Mouse (Mus musculus) spleen, postnatal 14 days (tissue): ENCODE results near the gene Ndufa13.
A peak's percentile ranks its signal among the peaks of the same experiment; 100 is the strongest.

Experiments
- DNase-seq, 2 experiments: peaks; one replicate each; pipeline ENCODE4 v3.0.0; 2021 to 2022; ENCODE audit warnings: low spot score in 2 of 2

The Ndufa13 gene

DNA sequence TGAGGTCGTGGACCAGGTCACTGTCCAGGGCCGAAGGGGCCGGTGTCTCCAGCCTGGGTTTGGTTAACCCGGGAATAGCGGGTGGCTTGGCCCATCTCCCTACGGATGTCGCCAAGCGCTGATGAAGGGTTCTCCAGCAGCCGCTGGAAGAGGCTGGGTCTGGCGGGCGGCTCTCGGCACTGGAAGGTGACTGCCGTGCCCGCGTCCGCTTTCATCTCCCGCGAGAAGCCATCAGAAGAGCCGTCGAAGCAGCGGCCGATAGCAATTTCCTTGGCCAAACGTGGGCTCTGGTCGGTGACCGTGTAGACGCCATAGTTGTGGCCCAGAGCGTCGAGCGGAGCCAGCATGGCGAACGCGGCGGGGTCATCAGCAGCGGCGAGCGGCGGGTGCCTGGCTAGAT lies 21.5 kb downstream of the Ndufa13 start:
- no peak for DNase-seq

DNA sequence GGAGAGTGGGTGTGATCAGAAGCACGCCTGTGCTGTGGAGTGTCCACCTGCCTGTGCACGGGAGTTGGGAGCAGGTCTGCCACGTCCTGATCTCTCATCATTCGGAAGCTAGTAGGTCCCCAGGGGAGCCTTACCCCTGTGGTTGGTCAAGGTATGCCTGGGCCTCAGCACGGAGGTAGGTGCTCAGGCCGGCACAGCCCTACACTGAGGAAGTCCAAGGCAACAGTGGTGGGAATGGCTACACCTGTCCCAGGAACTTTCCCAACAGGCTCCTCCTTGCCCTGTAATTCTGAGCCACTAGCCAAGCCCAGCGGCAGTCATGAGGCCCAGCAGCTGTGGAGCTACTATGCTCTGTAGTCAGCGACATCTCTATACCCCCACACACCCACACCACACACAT lies 22.7 kb downstream of the Ndufa13 start:
- DNase-seq: no peak

DNA sequence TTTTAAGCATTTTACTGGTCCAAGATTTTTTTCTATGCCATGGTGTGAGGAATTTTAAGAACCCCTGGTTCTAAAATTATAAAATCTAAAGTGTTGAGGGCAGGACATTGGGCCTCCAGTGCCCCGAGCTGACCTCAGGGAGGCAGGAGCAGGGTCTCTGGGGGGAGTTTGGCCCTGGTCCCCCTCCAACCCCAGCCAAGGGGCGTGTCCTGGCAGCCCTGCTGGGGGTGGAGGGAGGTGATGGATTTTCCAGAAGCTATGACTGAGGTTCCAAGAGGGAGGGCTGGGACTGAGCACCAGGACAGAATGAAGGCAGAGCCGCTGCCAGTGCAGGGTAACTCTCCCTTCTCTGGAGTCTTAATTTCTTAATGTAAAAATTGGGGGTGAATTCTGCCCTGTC lies 24.4 kb downstream of the Ndufa13 start:
- no peak for DNase-seq

DNA sequence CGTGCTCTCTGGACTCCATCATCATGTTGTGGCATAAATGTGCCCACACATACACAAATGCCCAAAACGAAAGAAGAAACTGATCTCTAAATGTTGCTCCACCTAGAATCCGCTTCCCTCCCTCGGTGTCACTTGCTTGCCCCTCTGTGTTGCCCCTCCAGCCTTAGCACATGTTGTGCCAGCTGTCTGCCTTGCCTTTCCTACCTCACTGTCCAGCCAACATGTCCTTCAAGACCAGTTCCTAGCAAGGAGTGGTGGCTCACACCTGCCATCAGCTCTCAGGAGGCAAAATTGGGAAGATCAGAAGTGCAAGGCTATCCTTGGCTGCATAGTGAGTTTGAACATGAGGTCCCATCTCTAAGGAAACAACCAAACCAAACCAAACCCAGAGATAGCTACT lies 25.0 kb downstream of the Ndufa13 start:
- no peak for DNase-seq

DNA sequence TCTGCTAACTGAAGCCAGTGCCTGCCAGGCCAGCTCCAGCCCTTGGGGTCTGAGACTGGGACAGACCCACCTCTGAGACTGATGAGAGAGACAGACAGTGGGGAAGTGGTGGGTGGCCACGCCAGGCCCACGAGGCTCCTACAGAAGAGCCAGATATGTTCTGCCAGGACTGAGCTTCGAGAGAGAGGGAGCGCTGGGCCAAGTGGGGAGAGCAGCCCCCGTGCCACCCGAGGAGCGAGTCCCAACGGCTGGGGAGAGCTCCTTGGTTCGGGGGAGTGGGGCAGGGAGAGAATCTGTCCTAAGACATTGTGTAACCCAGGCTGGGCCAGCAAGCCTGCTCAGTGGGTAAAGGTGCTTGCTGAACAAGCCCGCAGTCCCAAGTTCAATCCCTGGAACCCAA lies 25.4 kb downstream of the Ndufa13 start:
- DNase-seq: no peak

DNA sequence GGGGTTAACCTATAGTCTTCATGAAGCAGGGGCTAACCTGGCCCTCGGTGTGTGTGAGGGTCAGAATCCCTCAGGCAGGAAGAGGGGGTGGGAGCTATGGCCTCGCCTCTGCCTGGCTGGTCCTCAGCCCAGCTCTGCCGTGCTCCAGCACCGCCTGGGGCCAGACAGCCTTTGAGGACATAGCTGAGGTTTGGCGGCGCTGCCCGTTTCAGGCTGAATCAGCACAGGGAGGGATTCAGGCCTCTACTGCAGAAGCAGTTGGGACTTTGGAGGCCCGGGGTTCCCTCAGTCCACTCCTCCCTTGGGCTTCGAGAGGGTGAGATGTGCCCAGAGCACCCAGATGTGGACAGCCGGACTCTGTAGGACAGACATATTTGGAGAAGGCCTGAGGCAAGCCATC lies 26.3 kb downstream of the Ndufa13 start:
- DNase-seq: no peak

DNA sequence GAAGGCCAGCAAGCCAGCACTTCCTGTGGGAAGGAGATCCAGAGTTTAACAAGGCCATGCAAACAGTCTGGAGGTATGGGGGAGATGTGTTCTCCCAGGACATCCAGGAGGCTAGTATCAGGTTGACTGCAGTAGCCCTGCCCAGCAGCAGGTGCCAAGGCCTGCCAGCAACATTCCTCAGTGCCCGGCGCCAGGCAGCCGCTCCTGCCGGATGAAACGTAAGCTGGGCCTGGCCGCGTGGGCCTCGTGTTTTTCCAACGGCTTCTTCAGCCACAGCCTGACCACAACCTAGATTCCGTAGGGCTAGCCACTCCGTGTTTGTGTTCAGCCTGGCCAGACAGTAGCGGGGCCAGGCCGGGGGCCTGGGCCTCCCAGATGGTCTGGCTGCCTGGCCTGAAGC lies 27.7 kb downstream of the Ndufa13 start:
- no peak for DNase-seq

DNA sequence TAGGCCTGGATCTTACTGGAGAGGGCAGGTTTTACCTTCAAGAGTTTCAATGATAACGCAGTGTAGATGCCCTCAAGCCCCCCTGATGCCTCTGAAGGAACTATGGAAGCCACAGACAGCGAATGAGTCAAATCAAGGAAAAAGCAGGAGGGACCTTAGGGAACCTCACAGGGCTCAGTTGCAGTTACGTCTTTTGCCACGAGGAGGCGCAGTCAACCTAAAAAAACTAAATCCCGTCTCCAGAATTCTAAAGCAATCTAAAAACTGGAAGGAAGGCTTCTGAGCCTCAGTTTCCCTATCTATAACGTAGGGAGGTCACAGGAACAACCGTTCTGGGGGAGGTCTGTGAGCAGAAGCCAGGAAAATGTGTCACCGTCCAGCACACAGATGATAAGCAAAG lies 28.2 kb downstream of the Ndufa13 start:
- peak in 1 of 2 experiments; percentile 50 for DNase-seq

DNA sequence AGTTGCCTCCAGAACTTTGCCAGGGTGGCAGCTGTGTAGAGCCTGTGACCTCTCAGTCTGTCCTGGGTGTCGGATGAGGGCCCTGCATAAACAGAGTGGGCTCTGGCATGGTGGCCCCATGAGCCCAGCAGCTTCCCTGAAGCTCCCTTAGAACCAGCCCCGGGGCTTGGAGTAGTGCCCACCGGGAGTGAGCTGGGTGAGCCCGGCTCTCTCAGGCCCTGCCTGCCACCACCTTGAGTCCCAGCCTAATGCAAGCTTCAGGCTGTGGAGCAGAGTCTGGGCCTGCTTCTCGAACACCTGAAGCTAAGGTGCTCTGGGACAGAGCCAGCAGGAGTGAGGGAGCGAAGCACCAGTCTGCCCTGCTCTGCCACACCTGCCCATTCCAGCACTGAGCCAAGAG lies 31.5 kb downstream of the Ndufa13 start:
- DNase-seq: no peak

DNA sequence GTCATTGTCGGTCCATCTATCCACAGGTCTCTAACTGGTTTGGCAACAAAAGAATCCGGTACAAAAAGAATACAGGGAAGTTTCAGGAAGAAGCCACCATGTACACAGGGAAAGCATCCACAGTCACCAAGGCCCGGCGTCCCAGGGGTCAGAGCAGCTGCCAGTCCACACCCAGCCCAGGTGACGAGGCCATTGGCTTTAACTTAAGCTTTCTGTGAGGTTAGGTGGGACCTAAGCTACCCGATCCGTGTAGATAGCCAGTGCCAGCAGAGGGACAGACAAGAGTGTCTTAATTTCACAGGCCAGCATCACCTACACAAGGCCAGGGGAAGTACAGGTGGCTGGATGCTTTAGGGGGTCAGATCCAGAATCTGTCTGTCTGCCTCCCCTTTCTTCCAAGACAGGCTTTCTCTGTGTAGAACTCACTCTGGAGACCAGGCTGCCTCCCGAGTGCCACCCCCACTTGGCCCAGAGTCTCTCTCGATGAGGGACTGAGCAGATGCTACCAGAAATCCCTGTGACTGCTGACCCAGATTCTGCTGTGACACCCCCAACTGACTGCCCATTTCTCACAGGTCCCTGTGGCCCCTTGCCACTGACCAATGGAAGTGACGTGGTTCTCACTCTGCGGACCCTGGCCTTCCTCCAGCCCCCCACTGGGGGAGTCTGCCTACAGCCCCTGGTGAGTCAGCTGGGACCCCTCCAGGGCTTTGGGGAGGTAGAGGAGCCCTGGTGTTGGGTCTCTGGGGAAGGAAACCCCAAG lies 32.2 kb downstream of the Ndufa13 start:
- no peak for DNase-seq

DNA sequence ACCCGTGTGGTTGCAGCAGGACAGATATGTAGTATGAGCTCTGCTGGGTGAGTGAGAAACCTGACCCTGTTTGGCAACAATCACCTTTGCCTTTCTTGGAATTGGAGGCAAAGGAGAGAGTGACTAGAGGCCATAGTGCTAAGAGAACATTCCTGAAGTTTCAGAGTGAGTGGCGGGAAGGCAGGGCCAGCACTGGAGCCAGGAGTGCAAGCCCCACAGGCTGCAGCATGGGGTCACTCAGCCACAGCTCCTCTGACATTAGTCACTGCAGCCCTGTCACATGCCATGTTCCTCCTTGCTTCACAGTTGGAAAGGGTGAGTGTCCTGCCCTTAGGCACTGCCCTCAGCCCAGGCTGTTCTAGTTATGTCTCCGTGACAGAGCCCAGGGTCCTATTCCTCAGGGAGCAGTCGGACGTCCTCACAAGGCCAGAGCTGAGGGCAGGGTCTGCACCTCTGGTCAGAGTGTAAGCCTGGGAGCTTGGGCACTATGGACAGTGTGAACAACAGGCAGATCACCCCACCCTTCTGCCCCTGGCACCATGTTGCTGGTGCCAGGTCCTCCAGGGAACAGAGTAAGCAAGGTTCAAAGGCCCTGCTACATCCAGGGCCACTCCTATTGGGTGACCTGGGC lies 34.5 kb downstream of the Ndufa13 start:
- DNase-seq: no peak

DNA sequence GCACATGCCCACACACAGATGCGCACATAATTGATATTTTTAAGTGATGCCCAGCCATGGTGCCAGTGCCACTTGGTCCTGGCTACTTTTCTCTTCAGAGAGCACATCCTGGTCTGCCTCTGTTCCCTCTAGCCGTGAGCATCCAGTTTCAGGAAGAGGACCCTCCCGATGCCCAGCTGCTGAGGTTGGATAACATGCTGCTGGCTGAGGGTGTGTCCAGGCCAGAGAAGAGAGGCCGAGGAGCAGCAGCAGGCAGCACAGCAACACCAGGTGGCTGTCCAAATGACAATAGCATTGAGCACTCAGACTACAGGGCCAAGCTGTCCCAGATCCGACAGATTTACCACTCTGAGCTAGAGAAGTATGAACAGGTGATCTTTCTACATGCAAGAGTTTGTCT lies 38.2 kb downstream of the Ndufa13 start:
- DNase-seq: no peak

DNA sequence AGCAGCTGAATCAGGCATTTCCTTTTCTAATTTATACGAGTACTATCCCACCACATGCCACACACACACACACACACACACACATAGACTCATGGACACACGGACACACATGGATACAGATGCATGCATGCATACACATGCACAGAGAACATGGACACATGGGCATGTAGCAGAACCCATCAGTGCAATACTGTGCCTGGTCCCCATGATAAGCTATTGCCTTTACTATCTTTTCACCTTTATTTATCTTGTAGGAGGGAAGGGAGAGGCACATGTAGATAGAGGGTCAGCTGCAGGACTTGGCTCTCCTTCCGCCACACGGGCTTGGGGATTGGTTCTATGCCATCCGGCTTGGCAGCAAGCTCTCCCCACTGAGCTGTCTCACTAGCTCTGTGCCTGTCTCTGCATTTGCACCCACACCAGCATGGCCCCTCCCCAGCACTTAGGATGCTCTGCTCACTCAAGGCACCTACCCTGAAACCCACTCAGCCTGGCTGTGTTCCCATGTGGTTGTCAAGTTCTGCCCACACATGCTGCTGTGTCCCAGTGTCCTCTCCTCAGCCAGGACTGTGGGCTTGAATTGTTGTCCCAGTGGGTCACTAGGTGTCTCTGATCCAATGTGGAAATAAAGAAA lies 38.9 kb downstream of the Ndufa13 start:
- no peak for DNase-seq

DNA sequence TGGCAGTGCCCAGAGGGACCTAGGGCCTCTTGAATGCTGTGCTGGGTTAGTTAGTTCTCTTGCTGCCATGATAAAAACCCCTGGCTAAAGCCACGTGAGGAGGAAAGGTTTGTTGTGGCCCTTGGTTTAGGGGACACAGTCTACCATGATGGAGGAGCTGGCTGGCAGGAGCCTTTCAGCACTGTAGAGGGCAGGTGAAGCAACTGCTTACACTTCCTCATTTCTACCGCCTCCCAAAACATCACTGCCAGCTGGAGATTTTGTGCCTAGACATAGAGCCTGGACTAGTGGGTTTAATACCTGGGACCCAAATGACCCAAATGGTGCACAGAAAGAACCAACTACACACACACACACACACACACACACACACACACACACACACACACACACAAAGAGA lies 41.1 kb downstream of the Ndufa13 start:
- DNase-seq: no peak

DNA sequence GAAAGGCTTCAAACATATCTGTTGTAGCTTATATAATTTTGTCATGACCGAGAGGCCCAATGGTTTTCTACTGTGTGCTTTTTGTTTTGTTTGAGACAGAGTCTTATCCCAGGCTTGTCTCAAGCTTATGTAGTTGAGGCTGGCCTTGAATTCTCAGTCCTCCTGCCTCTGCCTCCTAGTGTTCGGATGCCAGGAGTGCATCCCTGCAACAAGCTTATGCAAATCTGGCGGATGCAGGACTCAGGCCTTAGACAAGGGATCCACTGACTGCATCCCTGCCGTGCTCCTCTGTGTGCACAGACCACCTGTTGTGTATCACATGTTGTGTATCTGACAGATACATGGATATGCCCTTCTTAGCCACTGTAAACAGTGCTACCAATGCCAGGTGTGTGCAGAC lies 41.6 kb downstream of the Ndufa13 start:
- no peak for DNase-seq

DNA sequence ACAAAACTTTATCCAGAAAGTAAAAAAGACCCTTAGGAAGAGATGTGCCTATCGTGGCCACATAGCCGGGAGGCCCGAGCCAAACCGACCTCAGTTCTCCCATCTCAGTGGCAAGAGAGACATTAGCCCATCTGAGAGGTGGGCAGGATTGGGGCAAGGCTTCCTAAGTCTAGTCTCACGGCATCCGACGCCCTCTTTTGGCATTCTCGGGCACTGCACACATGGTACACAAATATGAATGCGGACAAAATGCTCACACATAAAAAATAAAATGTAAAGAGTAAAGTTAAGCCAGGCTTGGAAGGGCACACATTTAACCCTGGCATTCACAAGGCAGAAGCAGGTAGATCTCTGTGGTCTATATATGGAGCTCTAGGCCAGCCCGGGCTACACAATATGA lies 48.5 kb downstream of the Ndufa13 start:
- DNase-seq: no peak

DNA sequence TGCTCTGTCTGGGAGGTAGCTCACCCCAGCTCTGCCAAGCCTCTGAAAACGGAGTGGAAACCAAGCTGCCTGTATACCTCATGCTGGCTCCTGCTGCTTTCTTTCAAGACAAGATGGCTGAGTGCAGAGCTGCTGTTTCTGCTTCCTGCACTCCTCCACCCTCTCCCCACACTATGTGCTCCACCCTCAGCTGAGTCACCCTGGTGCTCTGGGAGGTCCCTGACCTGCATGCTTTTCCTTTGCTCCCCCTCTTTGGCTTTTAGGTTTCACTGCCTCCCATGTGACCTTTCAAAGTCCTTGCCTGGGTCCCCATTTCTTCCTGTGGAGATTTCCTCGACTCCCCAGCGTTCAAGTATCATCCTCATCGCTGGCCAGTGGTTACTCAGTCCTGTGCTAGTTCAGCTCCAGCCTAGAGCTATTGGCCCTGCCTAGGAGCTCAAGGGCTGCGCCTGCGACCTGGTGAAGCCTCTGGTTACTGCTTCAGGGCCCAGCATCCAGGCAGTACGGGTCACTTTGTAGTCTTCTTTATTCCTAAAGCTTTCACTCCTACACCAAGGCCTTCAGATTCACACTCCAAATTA lies 51.3 kb downstream of the Ndufa13 start:
- DNase-seq: no peak

DNA sequence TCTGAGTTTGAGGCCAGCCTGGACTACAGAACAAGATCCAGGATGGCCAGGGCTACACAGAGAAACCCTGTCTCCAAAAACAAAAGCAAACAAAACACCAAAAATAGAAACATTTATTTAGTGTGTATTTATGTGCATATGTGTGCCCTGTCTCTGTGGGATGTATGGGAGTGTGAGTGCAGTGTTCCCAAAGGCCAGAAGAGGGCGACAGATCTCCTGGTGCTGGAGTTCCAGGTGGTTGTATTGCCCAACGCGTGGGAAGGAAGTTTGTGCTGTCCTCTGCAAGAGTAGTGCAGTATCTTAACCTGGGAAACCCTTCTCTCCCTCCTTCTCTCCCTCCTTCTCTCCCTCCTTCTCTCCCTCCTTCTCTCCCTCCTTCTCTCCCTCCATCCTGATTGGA lies 52.5 kb downstream of the Ndufa13 start:
- DNase-seq: no peak

DNA sequence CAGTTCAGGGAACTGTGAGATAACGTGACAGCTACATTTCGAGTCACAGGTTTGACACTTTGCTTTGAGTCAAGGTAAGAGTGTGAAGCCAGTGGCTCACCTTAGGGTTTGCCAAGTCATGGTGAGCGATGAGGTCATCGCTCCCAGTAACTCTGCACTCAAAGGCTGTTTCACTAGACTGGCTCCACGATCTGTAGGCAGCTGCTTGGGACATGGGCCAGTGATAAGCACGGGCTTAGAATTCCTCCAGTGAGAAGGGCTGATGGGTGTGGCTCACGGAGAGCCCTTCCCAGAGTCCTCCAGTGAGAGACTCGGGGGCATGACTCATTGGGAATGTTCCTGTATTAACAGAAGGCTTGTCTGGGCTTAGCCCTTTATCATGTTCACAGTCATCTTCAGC lies 53.4 kb downstream of the Ndufa13 start:
- no peak for DNase-seq

DNA sequence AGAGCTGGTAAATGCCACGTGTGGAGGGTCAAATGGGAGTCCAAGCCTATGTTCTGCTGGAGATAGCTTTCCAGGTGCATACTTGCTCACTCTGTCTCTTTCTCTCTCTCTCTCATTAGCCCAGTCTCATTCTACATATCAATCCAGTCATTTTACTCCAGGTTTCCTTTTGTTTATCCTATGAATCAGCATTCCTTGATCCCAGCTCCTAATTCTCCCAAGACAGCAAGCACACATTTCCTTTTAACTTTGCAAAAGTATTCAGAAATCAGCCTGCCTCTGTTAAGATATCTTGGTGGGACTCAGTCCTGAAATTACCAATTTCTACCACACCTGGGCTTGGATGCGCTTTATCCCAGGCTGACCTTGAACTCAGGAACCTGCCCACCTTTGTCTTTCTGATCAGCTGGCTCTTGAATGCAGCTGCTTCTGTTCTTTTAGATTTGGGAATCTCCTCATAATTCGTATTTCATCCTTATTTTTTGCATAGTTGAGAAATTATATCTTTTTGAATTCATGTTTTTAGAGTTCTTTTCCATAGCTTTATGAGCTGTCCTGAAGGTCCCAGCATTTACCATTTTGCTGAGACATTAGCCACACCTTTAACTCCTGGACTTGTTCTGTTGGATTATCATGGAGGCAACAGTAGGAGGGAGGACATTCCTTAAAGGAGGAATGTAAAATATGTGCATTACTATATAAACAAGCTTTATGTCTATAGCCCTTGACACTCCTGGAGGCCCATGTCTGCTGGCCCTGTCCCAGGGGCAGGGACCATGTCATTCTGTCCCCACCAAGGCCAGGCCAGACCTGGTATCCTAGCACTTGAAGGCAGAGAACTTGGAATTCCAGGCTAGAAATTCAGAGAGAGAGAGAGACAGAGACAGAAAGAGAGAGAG lies 54.9 kb downstream of the Ndufa13 start:
- DNase-seq: no peak
